In the genomic region with DNA sequence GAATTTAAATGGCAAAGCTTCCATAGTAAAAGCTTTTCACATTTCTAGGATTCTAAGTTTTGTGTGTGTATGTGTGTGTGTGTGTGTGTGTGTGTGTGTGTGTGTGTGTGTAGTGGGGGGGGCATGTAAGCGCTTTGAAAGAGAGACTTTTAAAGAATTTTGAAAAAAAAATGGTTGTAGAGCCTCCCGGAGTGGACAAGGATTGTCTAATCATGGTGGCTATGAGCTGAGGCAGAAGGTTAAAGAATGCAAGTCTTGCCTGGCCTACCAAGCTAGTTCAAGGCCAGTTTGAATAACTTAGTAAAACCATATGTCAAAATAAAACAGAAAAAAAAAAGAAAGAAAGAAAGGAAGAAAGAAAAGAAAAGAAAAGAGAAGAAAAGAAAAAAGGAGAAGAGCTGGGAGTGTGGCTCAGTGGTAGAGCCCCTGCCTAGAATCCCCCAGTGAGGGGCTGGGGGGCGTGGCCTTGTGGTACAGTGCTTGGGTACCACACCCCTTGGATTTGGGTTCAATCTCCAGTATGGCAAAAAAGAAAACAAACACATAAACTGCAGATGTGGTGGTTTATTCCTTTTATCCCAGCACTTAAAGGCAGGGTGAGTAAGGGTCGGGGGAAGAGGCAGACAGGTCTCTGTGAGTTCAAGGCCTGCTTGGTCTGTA, we compare ENCODE assay signal across 9 mouse cellular contexts. TPM values are rescaled to one million over a fixed set of nuclear protein-coding genes. Genes with fewer than 3 reads are reported as not detected.
DNase-seq lines count a peak whose midpoint lies in the region; ATAC-seq lines count a peak whose summit lies in the region.
"Had no signal": no experiment of that assay in that cellular context is flagged by ENCODE, and none has a peak within 500 bp of the region (broad histone marks: within the 10 kb centered on the region; RNA-seq: fewer than 3 reads in every experiment).

No protein-coding gene starts in this region.

- WGBS in limb, embryonic 11.5 days: 90% methylated on average over 4 of the region's 4 CpGs
- 84% methylated on average over 4 of the region's 4 CpGs for WGBS in stomach, embryonic 14.5 days

- H3K4me3 ChIP-seq in megakaryocyte, embryonic 14.5 days (replicated peaks): peak overlapping the region; percentile 93
- peak overlapping the region; percentile 41; the same call in 1 of the 2 replicates for H3K4me3 ChIP-seq in limb, embryonic 11.5 days (ENCODE audit: low read depth, low read length)
- H3K4me3 ChIP-seq in stomach, embryonic 14.5 days (ENCODE audit: low read depth, low read length): peak overlapping the region; percentile 51; the same call in 1 of the 2 replicates
- H3K4me3 ChIP-seq: myocyte had no signal

- DNase-seq in cerebellum, adult 11-12 months: peak; percentile 50
- no peak for DNase-seq in cerebellum, adult 9-10 months
- no peak for DNase-seq in limb, embryonic 11.5 days (ENCODE audit: low spot score)
- DNase-seq in layer of hippocampus, postnatal 25 days (ENCODE audit: extremely low spot score in 1 of 2, low spot score in 1 of 2): no peak
- no peak for DNase-seq in thymus, postnatal 0 days (ENCODE audit: low spot score)

- ATAC-seq in megakaryocyte, adult 5-6 weeks (ENCODE audit: poor library complexity, severe bottlenecking): no peak
- ATAC-seq in limb, embryonic 11.5 days (ENCODE audit: insufficient number of reproducible peaks, low FRiP score, low TSS enrichment, low read depth): peak; percentile 7; the same call in 1 of the 2 replicates
- no peak for ATAC-seq in stomach, embryonic 14.5 days (ENCODE audit: insufficient number of reproducible peaks, insufficient read depth, low FRiP score, low read depth)

- no peaks in the 10 kb centered on the region for H3K27me3 ChIP-seq in megakaryocyte, embryonic 14.5 days (replicated peaks)
- H3K27me3 ChIP-seq in limb, embryonic 11.5 days (ENCODE audit: control insufficient read depth, insufficient read depth, low read length): no peaks in the 10 kb centered on the region
- H3K27me3 ChIP-seq in stomach, embryonic 14.5 days (ENCODE audit: control insufficient read depth, insufficient read depth, low read length): no peaks in the 10 kb centered on the region

- H3K9ac ChIP-seq in limb, embryonic 11.5 days (ENCODE audit: low read length): no peak overlapping the region
- no peak overlapping the region for H3K9ac ChIP-seq in stomach, embryonic 14.5 days (replicated peaks; ENCODE audit: low read depth, low read length)

- H3K4me1 ChIP-seq in megakaryocyte, embryonic 14.5 days: peaks cover 55% of the 10 kb centered on the region
- H3K4me1 ChIP-seq in limb, embryonic 11.5 days (ENCODE audit: control insufficient read depth, insufficient read depth, low read length): peaks cover 33% of the 10 kb centered on the region
- peaks cover 35% of the 10 kb centered on the region for H3K4me1 ChIP-seq in stomach, embryonic 14.5 days (ENCODE audit: control insufficient read depth, insufficient read depth, low read length)

- peak overlapping the region; percentile 82 for H3K4me2 ChIP-seq in limb, embryonic 11.5 days (ENCODE audit: low read depth, severe bottlenecking)
- H3K4me2 ChIP-seq in stomach, embryonic 14.5 days (replicated peaks; ENCODE audit: low read depth, low read length): peak overlapping the region; percentile 91

- no peak overlapping the region for H3K27ac ChIP-seq in limb, embryonic 11.5 days (replicated peaks; ENCODE audit: low read depth, low read length)
- peak overlapping the region; percentile 98; the same call in 1 of the 2 replicates for H3K27ac ChIP-seq in stomach, embryonic 14.5 days (ENCODE audit: low read length)

- H3K36me3 ChIP-seq in megakaryocyte, embryonic 14.5 days (replicated peaks; ENCODE audit: low read length): peaks cover 29% of the 10 kb centered on the region
- no peaks in the 10 kb centered on the region for H3K36me3 ChIP-seq in limb, embryonic 11.5 days (ENCODE audit: control insufficient read depth, insufficient read depth, low read length)
- H3K36me3 ChIP-seq in stomach, embryonic 14.5 days (ENCODE audit: control insufficient read depth, insufficient read depth, low read length): peaks cover 14% of the 10 kb centered on the region; the same call in 1 of the 2 replicates

- H3K9me3 ChIP-seq in megakaryocyte, embryonic 14.5 days: peaks cover 6% of the 10 kb centered on the region; the same call in 1 of the 2 replicates
- peaks cover 4% of the 10 kb centered on the region; the same call in 1 of the 2 replicates for H3K9me3 ChIP-seq in limb, embryonic 11.5 days (ENCODE audit: control insufficient read depth, low read length)
- H3K9me3 ChIP-seq in stomach, embryonic 14.5 days (ENCODE audit: control insufficient read depth, low read depth, low read length): no peaks in the 10 kb centered on the region

RNA-seq across cellular contexts. Expression of gene Hif3a, which starts 6.8 kb away (rescaled TPM):
- polyA plus RNA-seq in megakaryocyte, embryonic 14.5 days (2012; ENCODE audit: insufficient read depth, low replicate concordance): 3.3 and 5.6 TPM in 2 replicates
- 0.11 and 0.25 TPM in 2 replicates for total RNA-seq in megakaryocyte, adult 5-6 weeks (2015)
- 0.24 TPM in 1 of 2 replicates, not detected in the other for total RNA-seq in megakaryocyte, adult 5-6 weeks (2017)
- 8.9 and 9.6 TPM in 2 replicates for polyA plus RNA-seq in limb, embryonic 11.5 days (2014; fragmentation: Nextera tagmentation; extraction: Ambion mirVana)
- polyA plus RNA-seq in stomach, embryonic 14.5 days (2014; fragmentation: Nextera tagmentation; extraction: Ambion mirVana): 46.0 and 51.7 TPM in 2 replicates
- 1 to 10 TPM; 4.1 to 9.1 TPM for total RNA-seq in layer of hippocampus, postnatal 25 days (2021)
- 1.5 and 2.4 TPM in 2 replicates for polyA plus RNA-seq in thymus, postnatal 0 days (2015; fragmentation: Nextera tagmentation; extraction: Ambion mirVana)

RNA-seq across cellular contexts. Expression of gene Psg16, which starts 18.4 kb away (rescaled TPM):
- polyA plus RNA-seq in megakaryocyte, embryonic 14.5 days (2012; ENCODE audit: insufficient read depth, low replicate concordance): not detected in 2 replicates
- 0.04 TPM in 1 of 2 replicates, not detected in the other for total RNA-seq in megakaryocyte, adult 5-6 weeks (2015)
- total RNA-seq in megakaryocyte, adult 5-6 weeks (2017): 0.28 TPM in 1 of 2 replicates, not detected in the other
- polyA plus RNA-seq in limb, embryonic 11.5 days (2014; fragmentation: Nextera tagmentation; extraction: Ambion mirVana): 0.12 and 0.24 TPM in 2 replicates
- polyA plus RNA-seq in stomach, embryonic 14.5 days (2014; fragmentation: Nextera tagmentation; extraction: Ambion mirVana): 0.10 and 0.24 TPM in 2 replicates
- 1 to 10 TPM; 3.4 to 3.7 TPM for total RNA-seq in layer of hippocampus, postnatal 25 days (2021)
- polyA plus RNA-seq in thymus, postnatal 0 days (2015; fragmentation: Nextera tagmentation; extraction: Ambion mirVana): 0.05 and 0.08 TPM in 2 replicates
- polyA plus RNA-seq: myocyte had no signal

RNA-seq across cellular contexts. Expression of gene Ppp5c, which starts 27.7 kb away (rescaled TPM):
- polyA plus RNA-seq in megakaryocyte, embryonic 14.5 days (2012; ENCODE audit: insufficient read depth, low replicate concordance): 55.6 and 70.0 TPM in 2 replicates
- 39.9 and 51.4 TPM in 2 replicates for total RNA-seq in megakaryocyte, adult 5-6 weeks (2015)
- 31.6 and 33.1 TPM in 2 replicates for total RNA-seq in megakaryocyte, adult 5-6 weeks (2017)
- polyA plus RNA-seq in limb, embryonic 11.5 days (2014; fragmentation: Nextera tagmentation; extraction: Ambion mirVana): 134 and 140 TPM in 2 replicates
- polyA plus RNA-seq in stomach, embryonic 14.5 days (2014; fragmentation: Nextera tagmentation; extraction: Ambion mirVana): 93.6 and 94.4 TPM in 2 replicates
- total RNA-seq in layer of hippocampus, postnatal 25 days (2021): 100 to 1,000 TPM; 150 to 153 TPM
- 120 TPM in 2 replicates for polyA plus RNA-seq in thymus, postnatal 0 days (2015; fragmentation: Nextera tagmentation; extraction: Ambion mirVana)

Comparison
In these comparisons a context has a peak if more than half of its experiments do, and no peak if none do; other contexts are left out.
1. H3K4me3 ChIP-seq: peak in every context shown above with its lines; median percentile 93 in megakaryocyte, embryonic 14.5 days; 51 in stomach, embryonic 14.5 days; 41 in limb, embryonic 11.5 days.